Mouse (Mus musculus) urinary bladder, adult 2 months (tissue): Measurements from ENCODE around the gene Tpx2. TPM values are rescaled to one million over a fixed set of nuclear protein-coding genes. Genes with fewer than 3 reads are reported as not detected.

Experiments used
- DNase-seq: peaks from one replicate; pipeline ENCODE4 v3.0.0; 2022; ENCODE audit warnings: low spot score
- polyA plus RNA-seq: library from polyadenylated mRNA; depleted of rRNA; stranded (reverse); fragments of >200 nt; gene quantifications from 2 replicates; pipeline ENCODE4 v1.2.3, GENCODE M21; 2012; rRNA removed

Gene Tpx2
- 3.0 and 3.2 TPM in 2 replicates for polyA plus RNA-seq

DNA sequence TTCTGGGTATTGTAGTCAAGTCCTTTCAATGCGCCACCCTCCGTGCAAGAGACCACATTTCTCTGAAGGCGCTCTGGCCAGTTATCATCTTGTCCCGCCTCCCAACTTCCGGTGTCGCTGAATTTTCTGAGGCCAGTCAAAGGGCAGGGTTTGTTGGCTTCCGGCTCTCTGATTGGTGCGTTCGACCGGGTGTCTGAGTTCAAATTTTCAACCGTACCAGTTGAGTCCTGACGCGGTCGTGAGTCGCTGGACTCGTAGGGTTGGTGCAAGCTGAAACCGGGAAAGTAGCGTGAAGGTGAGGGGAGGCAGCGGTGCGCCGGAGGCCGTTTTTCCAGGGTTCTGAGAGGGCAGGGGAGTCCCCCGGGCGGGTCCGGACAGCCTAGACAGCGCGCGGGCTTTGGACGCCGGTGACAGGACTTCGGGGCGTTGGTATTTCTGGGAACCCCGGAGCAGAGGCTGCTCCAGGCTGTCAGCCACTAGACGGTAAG lies at the start of gene Tpx2:
Gene Tpx2, plus strand, starts transcription at position 150 of the 488 bp plus-strand sequence.
- peak; percentile 69 for DNase-seq

DNA sequence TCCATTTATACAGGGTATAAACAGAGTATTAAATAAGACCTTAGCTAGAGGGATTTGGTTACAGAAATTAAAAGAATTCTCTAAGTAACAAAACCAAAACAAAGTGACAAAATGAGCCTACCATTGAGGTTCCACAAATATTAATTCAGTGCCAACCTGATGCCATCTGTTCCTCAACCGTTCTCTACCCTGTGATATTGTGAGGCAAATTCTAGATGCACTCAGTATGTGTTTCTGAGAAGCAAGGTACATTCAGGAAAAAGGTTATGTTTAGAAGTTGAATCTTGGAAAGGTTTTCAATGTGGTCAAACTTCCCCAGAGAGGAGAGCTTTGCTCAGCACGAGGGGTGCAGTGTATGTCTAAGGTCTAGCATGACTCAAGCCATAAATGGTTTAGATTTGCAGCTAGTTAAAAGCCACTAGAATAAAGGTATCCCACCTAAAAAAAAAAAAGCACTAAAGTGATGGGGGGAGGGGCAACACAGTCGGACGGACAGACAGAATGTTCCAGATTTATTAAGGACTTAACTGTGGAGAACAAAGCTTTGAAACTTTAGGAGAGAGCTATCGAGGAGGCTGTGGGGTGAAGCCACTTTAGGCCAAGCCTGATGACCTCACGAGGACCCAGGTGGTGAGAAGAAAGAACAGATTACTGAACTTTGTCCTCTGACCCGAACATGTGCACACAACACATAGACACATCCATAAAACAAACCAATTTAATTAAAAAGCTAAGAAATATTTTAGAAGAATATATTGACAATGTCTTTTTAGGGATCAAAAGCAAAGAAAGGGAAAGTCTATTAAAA lies 47.6 kb upstream of the Tpx2 start:
- no peak for DNase-seq

DNA sequence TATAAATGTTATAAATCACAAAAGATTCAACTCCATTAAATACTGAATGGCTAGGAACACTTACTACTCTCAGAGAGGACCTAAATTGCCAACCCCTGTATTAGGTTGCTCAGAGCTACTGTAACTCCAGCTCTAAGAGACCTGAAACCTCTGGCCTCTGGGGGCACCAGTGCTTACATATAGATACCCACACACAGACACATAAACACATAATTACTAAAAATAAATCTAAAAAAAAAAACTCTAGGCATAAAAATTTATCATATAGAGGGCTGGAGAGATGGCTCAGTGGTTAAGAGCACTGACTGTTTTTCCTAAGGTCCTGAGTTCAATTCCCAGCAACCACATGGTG lies 47.0 kb upstream of the Tpx2 start:
- DNase-seq, result no peak

DNA sequence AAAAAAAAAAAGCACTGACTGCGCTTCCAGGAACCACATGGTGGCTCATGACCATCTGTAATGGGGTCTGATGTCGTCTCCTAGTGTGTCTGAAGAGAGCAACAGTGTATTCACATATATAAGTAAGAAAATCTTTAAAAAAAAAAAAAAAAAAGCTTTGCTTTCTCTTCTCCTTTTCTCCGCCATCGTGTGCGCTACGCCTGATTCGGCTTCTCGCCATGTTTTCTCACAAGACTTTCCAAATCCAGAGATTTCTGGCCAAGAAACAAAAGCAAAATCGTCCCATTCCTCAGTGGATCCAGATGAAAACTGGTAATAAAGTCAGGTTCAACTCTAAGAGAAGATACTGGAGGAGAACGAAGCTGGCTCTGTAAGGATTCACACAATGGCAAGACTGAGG lies 45.5 kb upstream of the Tpx2 start:
- no peak for DNase-seq

DNA sequence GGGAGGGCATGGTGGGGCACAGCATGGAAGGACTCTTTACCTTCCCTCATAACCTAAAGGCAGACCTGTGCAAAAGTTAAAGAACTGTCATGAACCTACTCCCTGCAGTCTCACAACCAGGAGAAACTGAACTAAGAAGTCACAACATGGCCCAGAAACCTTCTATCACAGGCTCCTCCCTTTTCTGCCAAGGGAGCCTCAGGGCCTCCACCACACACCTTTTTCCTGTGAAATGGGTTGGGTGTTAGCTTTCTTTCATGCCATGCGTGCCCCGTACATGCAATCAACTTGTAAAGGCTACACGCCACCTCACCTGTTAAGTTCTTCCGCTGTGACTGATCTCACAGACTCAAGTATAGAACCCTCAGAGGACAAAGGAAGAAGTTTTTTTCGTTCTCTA lies 44.7 kb upstream of the Tpx2 start:
- no peak for DNase-seq

DNA sequence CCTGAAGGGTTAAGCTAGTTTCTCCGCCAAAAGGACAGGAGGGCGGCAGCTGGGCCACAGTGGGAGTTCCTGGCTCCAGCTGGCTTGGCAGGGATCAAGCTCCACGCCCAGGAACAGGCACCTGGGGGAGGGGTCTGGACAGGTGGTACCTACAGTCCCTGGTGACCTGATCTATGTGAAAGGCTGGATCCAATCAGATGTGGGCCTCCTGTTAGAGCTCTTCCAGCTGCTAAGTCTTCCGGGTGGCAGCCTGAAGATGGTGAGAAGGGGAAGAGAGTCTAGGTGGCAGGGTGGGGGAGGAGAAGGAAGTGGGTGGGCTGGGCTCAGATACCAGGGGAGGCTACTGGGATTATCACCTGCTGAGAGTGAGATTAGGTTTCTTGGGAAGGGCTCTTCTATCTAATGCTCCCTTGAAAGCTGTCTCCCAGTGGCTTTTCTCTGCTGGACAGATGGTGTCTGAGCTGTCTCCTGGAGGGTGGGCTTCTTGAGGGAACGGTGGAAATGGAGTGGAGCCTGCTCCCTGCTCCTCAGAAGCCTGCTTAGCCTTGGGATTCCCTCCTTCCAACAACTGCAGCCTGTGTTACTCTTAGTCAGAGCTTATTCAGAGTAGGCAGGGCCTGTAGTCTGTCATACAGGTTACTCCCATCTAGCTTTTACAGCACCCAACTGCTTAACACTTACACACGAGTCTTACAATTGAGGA lies 43.2 kb upstream of the Tpx2 start:
- DNase-seq, result no peak

DNA sequence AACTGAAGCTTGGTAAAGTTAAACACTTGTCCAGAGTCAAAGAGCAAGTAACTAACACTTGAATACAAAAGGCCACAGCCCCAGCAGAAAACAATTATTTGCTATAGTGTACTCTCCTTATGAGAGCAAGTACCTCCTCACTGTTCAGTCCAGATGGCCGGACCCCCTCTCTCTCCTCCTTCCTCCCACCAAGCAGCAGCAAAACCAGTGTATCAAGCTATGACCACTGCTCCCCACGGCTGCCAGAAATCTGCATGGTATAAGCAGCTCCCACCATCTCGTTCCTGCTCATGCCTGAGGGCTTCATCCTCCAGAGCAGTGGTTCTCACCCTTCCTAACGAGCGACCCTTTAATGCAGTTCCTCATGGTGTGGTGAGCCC lies 42.7 kb upstream of the Tpx2 start:
- DNase-seq, result no peak

DNA sequence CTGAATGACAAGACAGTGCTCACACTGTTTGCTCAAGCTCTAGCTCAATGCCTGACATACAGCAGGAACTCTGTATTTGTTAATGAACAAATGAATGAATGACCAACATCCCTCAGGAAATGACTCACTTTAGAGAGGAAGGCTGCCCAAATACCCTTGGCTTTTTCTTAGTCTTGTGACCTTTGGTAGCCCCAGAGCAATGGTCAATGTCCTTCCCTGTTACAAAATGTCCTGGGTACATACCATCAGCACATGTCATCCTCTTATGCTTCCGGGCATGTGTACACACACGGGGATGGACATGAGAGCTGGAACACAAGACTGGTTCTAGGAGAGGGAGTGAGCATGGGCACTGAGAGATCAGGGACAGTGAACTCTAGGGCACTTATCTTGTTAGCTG lies 41.7 kb upstream of the Tpx2 start:
- no peak for DNase-seq

DNA sequence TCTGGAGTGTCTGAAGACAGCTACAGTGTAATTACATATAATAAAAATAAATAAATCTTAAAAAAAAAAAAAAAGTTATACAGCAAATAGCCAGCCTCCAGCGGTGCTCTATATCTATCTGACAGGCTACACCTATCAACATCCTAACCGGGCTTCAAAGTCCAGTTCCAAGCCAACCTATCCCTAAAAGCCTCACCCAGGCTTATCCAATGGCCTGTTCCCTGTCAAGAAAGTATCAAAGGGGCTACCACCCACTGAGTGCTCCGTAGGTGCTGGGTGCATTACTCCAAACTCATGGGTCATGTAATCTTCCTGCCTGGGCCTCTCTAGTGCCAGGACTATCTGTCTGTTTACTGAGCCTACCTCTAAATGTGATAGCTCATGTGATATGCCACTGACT lies 39.6 kb upstream of the Tpx2 start:
- DNase-seq, result no peak

DNA sequence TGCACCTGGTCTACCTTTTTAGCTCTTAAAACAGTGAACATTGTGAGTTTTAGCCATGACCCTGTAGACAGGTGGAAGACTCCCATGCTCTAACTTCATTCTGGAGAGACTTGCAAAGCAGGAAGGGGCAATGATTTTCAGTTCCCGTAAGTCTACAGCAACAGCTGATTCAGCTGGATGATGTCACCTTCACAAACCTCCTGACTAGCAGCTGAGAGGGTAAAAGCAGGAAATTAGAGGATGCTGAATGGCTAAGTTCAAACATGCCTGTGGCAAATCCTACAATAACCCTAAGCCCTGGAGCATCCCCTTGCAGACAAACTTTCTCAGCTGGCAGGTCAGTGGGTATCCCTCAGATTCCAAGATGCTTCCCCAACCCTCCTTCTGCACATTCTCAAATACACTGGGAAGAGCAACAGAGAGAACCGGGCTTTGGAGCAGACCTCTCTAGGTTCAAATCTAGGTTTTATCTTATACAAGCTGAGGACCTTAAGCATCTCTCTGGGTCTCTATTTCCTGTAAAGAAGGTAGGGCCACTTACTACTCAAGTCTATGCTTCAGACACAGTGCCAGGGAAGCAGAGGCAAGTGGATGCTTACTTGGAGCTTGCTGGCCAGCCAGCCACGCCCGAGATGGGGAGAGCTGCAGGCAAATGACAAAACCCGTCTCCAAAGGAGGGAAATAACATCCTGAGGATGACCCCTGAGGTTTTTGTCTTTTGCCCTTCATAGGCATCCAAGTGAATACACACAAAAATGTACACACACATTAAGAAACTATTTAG lies 37.4 kb upstream of the Tpx2 start:
- DNase-seq, result no peak

DNA sequence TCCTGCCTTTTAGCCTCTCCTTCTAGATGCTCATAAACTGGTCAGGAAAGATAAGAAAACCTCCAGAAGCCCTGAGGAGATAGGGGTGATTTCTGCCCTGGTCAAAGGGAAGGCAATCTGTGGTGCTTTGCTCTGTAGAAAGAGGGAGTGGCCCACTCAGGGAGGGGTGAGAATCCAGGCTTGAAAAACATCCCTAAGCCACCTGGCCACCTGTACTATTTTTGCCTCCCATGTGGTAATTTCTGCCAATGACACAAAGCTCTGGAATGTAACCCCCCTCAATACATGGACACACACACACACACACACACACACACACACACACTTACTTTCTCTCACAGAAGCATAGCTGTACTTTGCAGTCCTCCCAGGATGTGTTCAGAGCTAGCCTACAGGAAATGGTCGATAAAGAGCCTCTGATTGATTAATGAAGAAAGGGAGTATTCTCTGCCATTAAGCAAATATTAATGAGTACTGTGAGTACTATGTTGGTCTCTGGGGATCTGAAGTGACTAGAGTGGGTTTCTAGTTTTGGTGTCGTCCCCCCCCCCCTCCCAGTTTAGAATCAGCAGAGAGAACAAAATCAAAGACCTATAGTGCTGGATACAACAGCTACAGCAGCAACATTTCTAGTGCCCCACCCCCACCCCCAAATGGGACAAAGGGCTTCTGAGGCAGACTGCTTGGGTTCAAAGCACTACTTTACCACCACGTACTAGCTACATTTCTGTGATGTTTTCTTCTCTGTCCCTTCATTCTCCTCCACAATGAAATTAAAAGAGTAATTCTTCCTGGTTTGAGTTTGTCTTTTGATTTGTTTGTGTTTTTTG lies 36.2 kb upstream of the Tpx2 start:
- no peak for DNase-seq

DNA sequence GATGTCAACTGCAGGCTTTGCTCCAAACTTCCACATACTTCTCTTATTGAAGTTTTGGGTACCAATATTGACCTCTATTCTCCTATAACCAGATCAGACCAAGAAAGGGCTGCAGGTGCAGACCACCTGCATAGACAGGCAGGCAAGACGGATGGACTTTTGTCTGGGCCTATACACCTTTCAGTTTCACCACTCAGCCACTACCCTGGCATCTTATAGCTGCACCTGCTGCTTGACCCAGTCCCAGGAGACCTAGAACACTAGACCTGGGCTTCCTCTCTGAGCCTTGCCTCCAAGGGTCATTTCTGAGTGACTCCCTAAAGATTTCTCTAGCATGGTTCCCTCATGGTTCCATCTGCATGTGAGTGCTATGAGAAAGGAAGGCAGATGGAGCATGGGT lies 34.5 kb upstream of the Tpx2 start:
- DNase-seq, result no peak

DNA sequence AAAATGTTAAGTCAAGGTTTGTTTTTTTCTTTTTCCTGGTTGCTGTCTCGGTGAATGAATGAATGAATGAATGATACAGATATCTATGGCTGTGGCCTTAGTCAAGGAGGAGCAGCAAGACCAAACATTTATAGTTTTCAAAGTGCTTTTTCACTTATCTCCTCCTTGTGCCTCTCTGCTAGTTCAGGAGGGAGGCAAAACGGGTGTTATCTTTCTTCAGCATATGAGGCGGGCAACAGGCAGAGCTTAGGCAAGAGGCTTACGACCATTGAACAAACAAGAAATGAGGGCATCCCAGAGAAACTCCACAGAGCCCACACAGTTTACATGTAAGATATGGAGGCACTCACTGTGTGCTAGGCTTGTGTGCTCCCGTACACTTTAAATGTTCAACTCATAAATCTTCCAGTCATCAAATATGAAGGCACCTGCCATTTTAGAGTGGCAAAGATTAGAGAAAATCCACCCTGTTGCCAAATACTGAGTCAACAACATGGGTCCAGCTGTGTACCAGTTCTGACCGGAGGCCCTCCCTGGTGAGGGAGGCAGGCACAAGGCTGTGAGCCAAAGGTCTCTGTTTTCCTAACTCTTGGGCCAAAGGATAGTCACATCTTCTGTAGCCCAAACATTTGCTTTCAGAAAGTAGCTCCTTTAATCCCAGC lies 33.4 kb upstream of the Tpx2 start:
- no peak for DNase-seq

DNA sequence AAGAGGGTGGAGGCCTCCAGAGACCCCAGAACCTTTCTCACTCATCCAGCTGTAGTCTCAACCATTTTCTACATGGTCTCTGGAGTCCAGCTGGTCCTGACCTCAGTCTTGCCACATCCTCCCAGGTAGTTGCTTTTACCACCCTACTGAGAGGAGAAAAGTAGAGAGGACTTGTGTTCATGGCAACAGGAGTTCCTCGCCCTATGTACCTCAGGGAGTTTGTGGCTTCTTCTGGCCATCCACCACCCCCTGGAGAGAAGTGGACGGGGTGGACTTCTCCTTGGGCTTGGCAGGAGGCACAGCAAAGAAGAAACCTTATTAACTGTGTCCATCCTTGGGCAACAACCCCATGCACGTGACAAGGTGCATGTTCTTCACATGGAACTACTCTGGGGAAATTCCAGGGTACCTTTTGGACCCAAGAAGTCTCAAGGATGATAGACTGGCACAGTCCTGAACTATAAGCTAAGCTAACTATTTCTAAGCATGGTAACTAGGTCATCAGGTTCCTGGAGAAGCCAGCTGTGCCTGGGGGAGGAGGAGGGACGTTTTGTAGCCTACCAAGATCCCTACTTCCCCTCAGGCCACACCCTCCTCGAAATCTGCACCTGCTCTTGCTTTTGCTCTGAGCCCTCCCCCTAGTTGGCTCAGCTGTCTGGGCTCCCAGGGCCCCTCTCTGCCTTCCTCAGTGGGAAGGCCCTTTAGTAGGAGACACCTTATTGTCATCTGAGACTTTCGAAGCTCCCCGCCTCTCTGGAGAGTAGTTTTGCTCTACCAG lies 31.7 kb upstream of the Tpx2 start:
- no peak for DNase-seq

DNA sequence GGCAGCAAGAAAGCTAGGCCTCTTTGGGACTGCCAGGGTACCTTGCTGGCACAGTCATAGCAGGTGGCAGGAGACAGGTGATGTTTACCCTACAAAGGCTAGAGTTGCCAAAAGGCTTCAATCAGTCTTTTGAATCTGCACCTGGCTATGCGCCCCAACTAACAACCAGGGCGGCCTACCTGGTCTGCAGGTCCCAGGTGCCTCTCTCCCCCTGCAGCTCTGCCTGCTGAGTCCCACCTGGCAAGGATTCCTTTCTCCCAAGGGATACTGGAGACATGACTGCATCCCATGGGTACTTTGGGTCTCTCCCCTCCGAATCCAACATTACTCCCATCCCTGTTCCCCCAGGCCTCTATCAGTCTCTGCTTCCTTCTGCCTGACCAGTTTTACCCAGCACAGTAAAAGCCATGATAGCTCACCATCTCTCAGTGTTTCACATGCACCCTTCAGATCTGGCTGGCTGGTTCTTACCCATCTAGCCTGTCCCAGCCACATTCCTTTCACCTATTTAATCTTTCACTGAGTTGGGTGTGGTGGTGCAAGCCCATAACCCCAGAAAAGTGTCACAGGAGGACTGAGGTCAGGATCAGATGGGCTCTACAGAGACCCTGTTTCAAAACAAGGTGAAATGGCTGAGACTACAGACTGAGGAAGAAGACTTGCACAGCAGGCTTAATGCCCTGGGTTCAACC lies 31.0 kb upstream of the Tpx2 start:
- no peak for DNase-seq

DNA sequence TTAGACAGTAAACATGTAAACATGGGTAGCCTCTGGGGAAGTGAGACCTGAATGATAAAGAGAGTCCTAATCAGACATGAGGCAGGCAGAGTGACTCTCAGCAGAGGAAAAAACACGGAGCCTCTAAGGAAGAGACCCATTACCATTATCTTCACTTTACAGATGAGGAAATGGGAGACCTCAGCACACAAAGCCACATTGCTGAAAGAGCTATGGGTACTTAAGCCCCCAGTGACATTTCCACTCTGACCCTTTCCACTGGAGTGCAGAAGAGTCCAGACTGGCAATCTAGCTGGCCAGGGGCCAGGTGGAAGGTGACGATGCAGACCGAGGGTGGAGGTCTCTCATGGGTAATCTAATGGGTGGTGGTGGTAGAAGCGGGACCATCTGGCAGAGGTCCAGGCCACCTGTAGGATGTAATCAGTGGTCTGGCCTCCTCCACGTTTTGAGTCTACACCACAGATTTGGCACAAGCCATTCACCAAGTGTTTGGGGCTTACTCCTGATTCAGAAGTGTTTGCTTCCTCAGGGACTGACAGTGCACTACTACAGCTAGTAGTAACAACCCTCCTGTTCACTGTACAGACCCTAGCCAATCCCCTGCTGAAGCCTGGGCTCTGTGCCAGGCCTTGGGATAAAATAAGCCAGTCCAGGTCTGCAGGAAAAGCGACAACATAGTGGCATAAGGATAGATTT lies 30.0 kb upstream of the Tpx2 start:
- DNase-seq, result no peak

DNA sequence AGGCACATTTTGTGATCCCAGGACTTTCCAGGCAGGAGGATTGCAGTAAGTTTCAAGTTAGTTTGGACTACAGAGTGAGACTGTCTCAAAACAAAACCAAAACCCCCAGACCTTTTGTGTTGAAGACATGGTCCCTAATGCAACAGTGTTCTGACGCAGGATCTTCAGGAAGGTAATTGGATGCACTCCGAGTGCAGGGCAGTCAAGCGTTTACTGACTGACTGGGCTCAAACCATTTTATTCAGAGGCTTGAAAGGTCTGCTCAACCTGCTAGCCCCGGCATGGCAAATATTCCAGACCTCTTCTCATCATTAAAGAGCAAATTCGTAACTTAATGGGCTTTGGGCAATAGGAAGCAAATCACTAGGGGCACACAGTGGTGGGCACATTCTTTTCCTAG lies 29.1 kb upstream of the Tpx2 start:
- no peak for DNase-seq

DNA sequence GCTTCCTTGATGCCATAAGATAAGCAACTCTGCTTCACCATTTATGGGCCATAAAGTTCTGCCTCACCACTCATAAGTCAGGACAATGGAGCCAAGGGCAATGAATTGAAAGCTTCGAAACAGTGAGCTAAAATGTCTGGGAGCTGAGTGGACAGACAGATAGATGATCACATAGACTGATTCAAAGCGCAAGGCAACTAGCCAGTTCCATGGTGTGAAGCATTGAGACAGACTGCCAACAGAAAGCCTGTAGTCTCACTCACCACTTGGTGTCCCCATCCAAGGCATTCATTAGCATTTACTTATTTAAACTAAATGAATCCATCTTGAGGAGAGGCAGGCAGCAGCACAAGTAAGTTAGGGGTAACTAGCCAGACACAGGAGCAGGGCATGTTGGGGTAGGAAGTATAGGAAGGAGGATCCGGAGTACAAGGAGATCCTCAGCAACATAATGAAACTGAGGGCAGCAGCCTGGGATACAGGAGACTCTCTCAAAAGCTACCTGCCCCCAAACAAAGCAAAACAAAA lies 28.6 kb upstream of the Tpx2 start:
- DNase-seq, result no peak

DNA sequence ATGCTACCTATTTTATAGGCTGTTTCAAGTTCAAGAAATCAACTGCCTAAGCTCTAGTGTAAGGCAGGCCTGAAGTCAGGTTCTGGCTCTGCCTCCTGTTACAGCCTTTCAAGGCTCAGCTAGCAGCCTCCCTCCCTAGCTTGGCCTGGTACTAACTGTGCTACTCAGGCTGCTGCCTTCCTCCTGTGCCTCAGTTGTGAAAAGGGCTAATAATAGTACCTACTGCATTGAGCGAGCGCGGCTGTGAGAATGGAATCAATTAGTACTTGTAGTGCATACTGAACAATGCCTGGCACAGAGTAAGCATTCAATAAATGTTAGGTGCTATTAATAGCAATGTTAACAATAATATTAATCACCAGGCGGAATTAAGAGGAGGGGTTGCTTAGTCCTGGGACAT lies 27.8 kb upstream of the Tpx2 start:
- DNase-seq, result no peak
